ENCODE assay signal across 8 mouse cellular contexts in genomic region chr14:122107481-122108214, GRCm38 (mm10). TPM values are rescaled to one million over a fixed set of nuclear protein-coding genes. Genes with fewer than 3 reads are reported as not detected.
DNase-seq lines count a peak whose midpoint lies in the region; ATAC-seq and TF ChIP-seq lines count a peak whose summit lies in the region.

No protein-coding gene starts in this region.

- no peak for TF ChIP-seq CTCF in E14TG2a.4 (conservative IDR thresholded peaks at IDR 0.05; ENCODE audit: low read length)
- TF ChIP-seq CTCF in embryonic fibroblast, embryonic 13.5 days (IDR thresholded peaks at IDR 0.05; ENCODE audit: borderline replicate concordance, insufficient read depth, low read length), result no peak

- no peaks in the 10 kb centered on the region for H3K27me3 ChIP-seq in E14TG2a.4 (ENCODE audit: insufficient read depth, low read length)
- H3K27me3 ChIP-seq in hindbrain, embryonic 16.5 days (replicated peaks; ENCODE audit: control insufficient read depth, insufficient read depth, low read length), result no peaks in the 10 kb centered on the region
- no peaks in the 10 kb centered on the region for H3K27me3 ChIP-seq in liver, embryonic 11.5 days (replicated peaks; ENCODE audit: control insufficient read depth, insufficient read depth, low read length)
- H3K27me3 ChIP-seq in neural tube, embryonic 12.5 days (replicated peaks), result no peaks in the 10 kb centered on the region

- TF ChIP-seq POLR2A in embryonic fibroblast, embryonic 13.5 days (IDR thresholded peaks at IDR 0.05; ENCODE audit: low read depth, low read length), result no peak

- H3K4me1 ChIP-seq in E14TG2a.4 (replicated peaks; ENCODE audit: low read depth, low read length), result peaks cover 48% of the 10 kb centered on the region
- peaks cover 10% of the 10 kb centered on the region for H3K4me1 ChIP-seq in embryonic fibroblast, embryonic 13.5 days (ENCODE audit: control insufficient read depth, insufficient read depth, low read length)
- peaks cover 28% of the 10 kb centered on the region for H3K4me1 ChIP-seq in hindbrain, embryonic 16.5 days (ENCODE audit: control insufficient read depth, insufficient read depth, low read depth, low read length)
- peaks cover 22% of the 10 kb centered on the region for H3K4me1 ChIP-seq in liver, embryonic 11.5 days (replicated peaks; ENCODE audit: control insufficient read depth, insufficient read depth, low read length)
- H3K4me1 ChIP-seq in neural tube, embryonic 12.5 days, result peaks cover 32% of the 10 kb centered on the region

- 6% methylated on average over 44 of the region's 44 CpGs for WGBS in hindbrain, embryonic 16.5 days
- WGBS in liver, embryonic 11.5 days, result 4% methylated on average over 44 of the region's 44 CpGs
- 4% methylated on average over 44 of the region's 44 CpGs for WGBS in neural tube, embryonic 12.5 days

- peak overlapping the region; percentile 83 for H3K4me2 ChIP-seq in hindbrain, embryonic 16.5 days (ENCODE audit: low read length)
- H3K4me2 ChIP-seq in liver, embryonic 11.5 days, result peak overlapping the region; percentile 90
- H3K4me2 ChIP-seq in neural tube, embryonic 12.5 days (replicated peaks), result peak overlapping the region; percentile 70

- H3K9me3 ChIP-seq in E14TG2a.4 (ENCODE audit: low read length), result no peaks in the 10 kb centered on the region
- no peaks in the 10 kb centered on the region for H3K9me3 ChIP-seq in hindbrain, embryonic 16.5 days (ENCODE audit: control insufficient read depth, low read length)
- no peaks in the 10 kb centered on the region for H3K9me3 ChIP-seq in liver, embryonic 11.5 days (ENCODE audit: control insufficient read depth, low read length)
- no peaks in the 10 kb centered on the region for H3K9me3 ChIP-seq in neural tube, embryonic 12.5 days

- H3K27ac ChIP-seq in embryonic fibroblast, embryonic 13.5 days (ENCODE audit: insufficient read depth, low read length), result peak overlapping the region; percentile 57
- H3K27ac ChIP-seq in hindbrain, embryonic 16.5 days (ENCODE audit: low read depth, low read length), result peak overlapping the region; percentile 94
- H3K27ac ChIP-seq in liver, embryonic 11.5 days (ENCODE audit: low read depth, low read length), result peak overlapping the region; percentile 83
- peak overlapping the region; percentile 76 for H3K27ac ChIP-seq in neural tube, embryonic 12.5 days

- peaks cover 31% of the 10 kb centered on the region for H3K36me3 ChIP-seq in E14TG2a.4 (ENCODE audit: insufficient read depth, low read length)
- no peaks in the 10 kb centered on the region for H3K36me3 ChIP-seq in hindbrain, embryonic 16.5 days (ENCODE audit: control insufficient read depth, insufficient read depth, low read length)
- H3K36me3 ChIP-seq in liver, embryonic 11.5 days (ENCODE audit: control insufficient read depth, insufficient read depth, low read length), result 0 out of 2 replicates have a peak, but pooled peaks cover 6% of the 10 kb centered on the region
- H3K36me3 ChIP-seq in neural tube, embryonic 12.5 days, result no peaks in the 10 kb centered on the region

- DNase-seq in cerebellum, adult 9-10 months, result peak; percentile 42
- DNase-seq in cerebellum, adult 11-12 months, result no peak
- DNase-seq in liver, embryonic 11.5 days (ENCODE audit: low spot score), result no peak
- no peak for DNase-seq in layer of hippocampus, adult 8-10 months (ENCODE audit: low spot score in 2 of 2)

- no peak for ATAC-seq in hindbrain, embryonic 16.5 days
- ATAC-seq in liver, embryonic 11.5 days (replicated peaks; ENCODE audit: low FRiP score), result peak; percentile 24
- ATAC-seq in neural tube, embryonic 12.5 days (ENCODE audit: low FRiP score, low read depth), result peak; percentile 46

- peak overlapping the region; percentile 99 for H3K9ac ChIP-seq in hindbrain, embryonic 16.5 days (ENCODE audit: low read depth, low read length)
- peak overlapping the region; percentile 91 for H3K9ac ChIP-seq in liver, embryonic 11.5 days (ENCODE audit: low read depth, low read length)
- H3K9ac ChIP-seq in neural tube, embryonic 12.5 days, result peak overlapping the region; percentile 95

- H3K4me3 ChIP-seq in E14TG2a.4 (replicated peaks; ENCODE audit: low read length), result peak overlapping the region; percentile 99
- H3K4me3 ChIP-seq in embryonic fibroblast, embryonic 13.5 days (ENCODE audit: insufficient read depth, low read length), result peak overlapping the region; percentile 91
- peak overlapping the region; percentile 99 for H3K4me3 ChIP-seq in hindbrain, embryonic 16.5 days (ENCODE audit: low read length)
- H3K4me3 ChIP-seq in liver, embryonic 11.5 days (ENCODE audit: low read depth, low read length), result peak overlapping the region; percentile 86
- H3K4me3 ChIP-seq in neural tube, embryonic 12.5 days, result peak overlapping the region; percentile 98

RNA-seq across cellular contexts. Expression of gene Tm9sf2, which starts 0.8 kb away (rescaled TPM):
- 155 and 161 TPM in 2 replicates for polyA plus RNA-seq in embryonic fibroblast, embryonic 13.5 days (2011; ENCODE audit: insufficient read length, low read depth, missing spikeins)
- polyA plus RNA-seq in hindbrain, embryonic 16.5 days (2015; fragmentation: Nextera tagmentation; extraction: Ambion mirVana), result 117 and 122 TPM in 2 replicates
- 120 and 138 TPM in 2 replicates for polyA plus RNA-seq in liver, embryonic 11.5 days (2014; fragmentation: Nextera tagmentation; extraction: Ambion mirVana)
- 118 and 124 TPM in 2 replicates for polyA plus RNA-seq in neural tube, embryonic 12.5 days (2016; fragmentation: Nextera tagmentation; extraction: Ambion mirVana)
- total RNA-seq in layer of hippocampus, adult 8-10 months (2022), result 100 to 1,000 TPM in 3 of 4 experiments, 10 to 100 TPM in 1; 99.6 to 111 (median 105) TPM
